Mouse (Mus musculus): ENCODE measurements at regions not wholly inside any gene's neighbourhood (a gene's known extent, or its start where the extent isn't known, plus 50 kb on each side); places are given as distances from the start of the nearest gene placed in this dataset.

GRCm38 (mm10) chr3:41132889-41133288 is 50.0 kb upstream of the Pgrmc2 start:
- WGBS (ENCODE audit: insufficient replicate concordance) = 41% methylated on average over 6 of the region's 6 CpGs
- H3K4me1 ChIP-seq (ENCODE audit: control insufficient read depth, low read depth, low read length) = no peaks in the 10 kb centered on the region
- ATAC-seq (ENCODE audit: low read depth) = no peak
- no peak overlapping the region for H3K4me3 ChIP-seq (ENCODE audit: low read depth, low read length)
- H3K27ac ChIP-seq (ENCODE audit: low read length) = no peak overlapping the region
- no peaks in the 10 kb centered on the region for H3K36me3 ChIP-seq (ENCODE audit: control insufficient read depth, insufficient read depth)
- H3K27me3 ChIP-seq (ENCODE audit: control insufficient read depth, insufficient read depth, low read depth, low read length) = no peaks in the 10 kb centered on the region
- no peaks in the 10 kb centered on the region for H3K9me3 ChIP-seq (replicated peaks; ENCODE audit: control insufficient read depth, low read length)
- H3K9ac ChIP-seq (ENCODE audit: low read depth, low read length) = no peak overlapping the region
- H3K4me2 ChIP-seq (ENCODE audit: low read depth, low read length) = no peak overlapping the region

All from liver, embryonic 16.5 days (tissue).